Mouse (Mus musculus): ENCODE measurements at regions not wholly inside any gene's neighbourhood (a gene's known extent, or its start where the extent isn't known, plus 50 kb on each side); places are given as distances from the start of the nearest gene placed in this dataset.

- Histone ChIP-seq H3K27ac (ENCODE audit: low read depth, low read length) (no peak overlapping the region), H3K9me3 (ENCODE audit: control insufficient read depth, low read length) (no peaks in the 10 kb centered on the region)
Measured at GRCm38 (mm10) chr5:47185868-47186267, 797.1 kb upstream of the Slit2 start.

GRCm38 (mm10) chr5:47202164-47202914, 780.6 kb upstream of the Slit2 start:
- H3K9me3 ChIP-seq (ENCODE audit: control insufficient read depth, low read length), result no peaks in the 10 kb centered on the region
- no peak overlapping the region for H3K27ac ChIP-seq (ENCODE audit: low read depth, low read length)
- H3K27me3 ChIP-seq (replicated peaks; ENCODE audit: control insufficient read depth, insufficient read depth, low read length), result no peaks in the 10 kb centered on the region
- ATAC-seq (replicated peaks; ENCODE audit: low FRiP score), result no peak
- no peak overlapping the region for H3K4me3 ChIP-seq (ENCODE audit: low read depth, low read length)
- no peaks in the 10 kb centered on the region for H3K36me3 ChIP-seq (ENCODE audit: control insufficient read depth, insufficient read depth, low read length)
- no peak for DNase-seq (ENCODE audit: low spot score)
- H3K4me1 ChIP-seq (replicated peaks; ENCODE audit: control insufficient read depth, insufficient read depth, low read length), result no peaks in the 10 kb centered on the region
- no peak overlapping the region for H3K4me2 ChIP-seq
- 70% methylated on average over 3 of the region's 3 CpGs for WGBS
- H3K9ac ChIP-seq (ENCODE audit: low read depth, low read length), result no peak overlapping the region

More at GRCm38 (mm10) chr5:47185868-47186267, 797.1 kb upstream of the Slit2 start:
- ATAC-seq (replicated peaks; ENCODE audit: low FRiP score) (no peak), DNase-seq (ENCODE audit: low spot score) (no peak)
- no peak overlapping the region for H3K4me3 ChIP-seq (ENCODE audit: low read depth, low read length)
- H3K4me2 ChIP-seq, result no peak overlapping the region
- no peaks in the 10 kb centered on the region for H3K4me1 ChIP-seq (replicated peaks; ENCODE audit: control insufficient read depth, insufficient read depth, low read length)
- no peak overlapping the region for H3K9ac ChIP-seq (ENCODE audit: low read depth, low read length)
- no peaks in the 10 kb centered on the region for H3K27me3 ChIP-seq (replicated peaks; ENCODE audit: control insufficient read depth, insufficient read depth, low read length)
- H3K36me3 ChIP-seq (ENCODE audit: control insufficient read depth, insufficient read depth, low read length), result no peaks in the 10 kb centered on the region

- ATAC-seq (replicated peaks; ENCODE audit: low FRiP score) (no peak), DNase-seq (ENCODE audit: low spot score) (no peak)
- Histone ChIP-seq H3K4me2 (no peak overlapping the region), H3K27ac (ENCODE audit: low read depth, low read length) (no peak overlapping the region), H3K27me3 (replicated peaks; ENCODE audit: control insufficient read depth, insufficient read depth, low read length) (no peaks in the 10 kb centered on the region), H3K4me1 (replicated peaks; ENCODE audit: control insufficient read depth, insufficient read depth, low read length) (no peaks in the 10 kb centered on the region), H3K36me3 (ENCODE audit: control insufficient read depth, insufficient read depth, low read length) (no peaks in the 10 kb centered on the region), H3K9me3 (ENCODE audit: control insufficient read depth, low read length) (no peaks in the 10 kb centered on the region), H3K4me3 (ENCODE audit: low read depth, low read length) (no peak overlapping the region), H3K9ac (ENCODE audit: low read depth, low read length) (no peak overlapping the region)
- WGBS, result 79% methylated on average over 1 of the region's 1 CpGs
Measured at GRCm38 (mm10) chr5:47202915-47203296, 780.0 kb upstream of the Slit2 start.

GRCm38 (mm10) chr5:47210542-47210941, 772.4 kb upstream of the Slit2 start:
- no peak overlapping the region for H3K4me3 ChIP-seq (ENCODE audit: low read depth, low read length)
- no peak for ATAC-seq (replicated peaks; ENCODE audit: low FRiP score)
- H3K4me2 ChIP-seq, result no peak overlapping the region
- no peak overlapping the region for H3K9ac ChIP-seq (ENCODE audit: low read depth, low read length)
- H3K9me3 ChIP-seq (ENCODE audit: control insufficient read depth, low read length), result no peaks in the 10 kb centered on the region
- 68% methylated on average over 1 of the region's 1 CpGs for WGBS
- no peaks in the 10 kb centered on the region for H3K4me1 ChIP-seq (replicated peaks; ENCODE audit: control insufficient read depth, insufficient read depth, low read length)
- H3K27ac ChIP-seq (ENCODE audit: low read depth, low read length), result no peak overlapping the region
- H3K27me3 ChIP-seq (replicated peaks; ENCODE audit: control insufficient read depth, insufficient read depth, low read length), result no peaks in the 10 kb centered on the region
- no peak for DNase-seq (ENCODE audit: low spot score)
- H3K36me3 ChIP-seq (ENCODE audit: control insufficient read depth, insufficient read depth, low read length), result no peaks in the 10 kb centered on the region

GRCm38 (mm10) chr5:47215421-47215820, 767.5 kb upstream of the Slit2 start:
- H3K27ac ChIP-seq (ENCODE audit: low read depth, low read length), result no peak overlapping the region
- no peaks in the 10 kb centered on the region for H3K9me3 ChIP-seq (ENCODE audit: control insufficient read depth, low read length)
- no peak overlapping the region for H3K4me2 ChIP-seq
- no peak for DNase-seq (ENCODE audit: low spot score)
- H3K9ac ChIP-seq (ENCODE audit: low read depth, low read length), result no peak overlapping the region
- no peaks in the 10 kb centered on the region for H3K36me3 ChIP-seq (ENCODE audit: control insufficient read depth, insufficient read depth, low read length)
- no peak for ATAC-seq (replicated peaks; ENCODE audit: low FRiP score)
- no peaks in the 10 kb centered on the region for H3K27me3 ChIP-seq (replicated peaks; ENCODE audit: control insufficient read depth, insufficient read depth, low read length)
- H3K4me1 ChIP-seq (replicated peaks; ENCODE audit: control insufficient read depth, insufficient read depth, low read length), result no peaks in the 10 kb centered on the region
- H3K4me3 ChIP-seq (ENCODE audit: low read depth, low read length), result no peak overlapping the region

GRCm38 (mm10) chr5:47225247-47225646, 757.7 kb upstream of the Slit2 start:
- WGBS, result 74% methylated on average over 1 of the region's 1 CpGs
- no peak overlapping the region for H3K4me3 ChIP-seq (ENCODE audit: low read depth, low read length)
- H3K36me3 ChIP-seq (ENCODE audit: control insufficient read depth, insufficient read depth, low read length), result no peaks in the 10 kb centered on the region
- no peaks in the 10 kb centered on the region for H3K9me3 ChIP-seq (ENCODE audit: control insufficient read depth, low read length)
- no peak for DNase-seq (ENCODE audit: low spot score)
- H3K4me1 ChIP-seq (replicated peaks; ENCODE audit: control insufficient read depth, insufficient read depth, low read length), result no peaks in the 10 kb centered on the region
- H3K9ac ChIP-seq (ENCODE audit: low read depth, low read length), result no peak overlapping the region
- no peaks in the 10 kb centered on the region for H3K27me3 ChIP-seq (replicated peaks; ENCODE audit: control insufficient read depth, insufficient read depth, low read length)
- ATAC-seq (replicated peaks; ENCODE audit: low FRiP score), result no peak
- H3K27ac ChIP-seq (ENCODE audit: low read depth, low read length), result no peak overlapping the region
- H3K4me2 ChIP-seq, result no peak overlapping the region

- Histone ChIP-seq H3K4me3 (ENCODE audit: low read depth, low read length) (no peak overlapping the region), H3K27ac (ENCODE audit: low read depth, low read length) (no peak overlapping the region), H3K4me2 (no peak overlapping the region), H3K36me3 (ENCODE audit: control insufficient read depth, insufficient read depth, low read length) (no peaks in the 10 kb centered on the region), H3K9me3 (ENCODE audit: control insufficient read depth, low read length) (no peaks in the 10 kb centered on the region), H3K27me3 (replicated peaks; ENCODE audit: control insufficient read depth, insufficient read depth, low read length) (no peaks in the 10 kb centered on the region), H3K4me1 (replicated peaks; ENCODE audit: control insufficient read depth, insufficient read depth, low read length) (no peaks in the 10 kb centered on the region), H3K9ac (ENCODE audit: low read depth, low read length) (no peak overlapping the region)
- ATAC-seq (replicated peaks; ENCODE audit: low FRiP score) (no peak), DNase-seq (ENCODE audit: low spot score) (no peak)
- WGBS, result 38% methylated on average over 1 of the region's 1 CpGs
Measured at GRCm38 (mm10) chr5:47236094-47236493, 746.8 kb upstream of the Slit2 start.

GRCm38 (mm10) chr5:47240060-47240459, 742.9 kb upstream of the Slit2 start:
- H3K4me2 ChIP-seq, result no peak overlapping the region
- DNase-seq (ENCODE audit: low spot score) (no peak), ATAC-seq (replicated peaks; ENCODE audit: low FRiP score) (no peak)
- H3K9ac ChIP-seq (ENCODE audit: low read depth, low read length), result no peak overlapping the region
- no peaks in the 10 kb centered on the region for H3K27me3 ChIP-seq (replicated peaks; ENCODE audit: control insufficient read depth, insufficient read depth, low read length)
- 65% methylated on average over 2 of the region's 2 CpGs for whole genome bisulfite sequencing
- no peaks in the 10 kb centered on the region for H3K4me1 ChIP-seq (replicated peaks; ENCODE audit: control insufficient read depth, insufficient read depth, low read length)
- H3K9me3 ChIP-seq (ENCODE audit: control insufficient read depth, low read length), result no peaks in the 10 kb centered on the region
- H3K4me3 ChIP-seq (ENCODE audit: low read depth, low read length), result no peak overlapping the region
- H3K36me3 ChIP-seq (ENCODE audit: control insufficient read depth, insufficient read depth, low read length), result no peaks in the 10 kb centered on the region
- H3K27ac ChIP-seq (ENCODE audit: low read depth, low read length), result no peak overlapping the region

- no peak overlapping the region for H3K4me3 ChIP-seq (ENCODE audit: low read depth, low read length)
- H3K4me1 ChIP-seq (replicated peaks; ENCODE audit: control insufficient read depth, insufficient read depth, low read length), result no peaks in the 10 kb centered on the region
- no peaks in the 10 kb centered on the region for H3K9me3 ChIP-seq (ENCODE audit: control insufficient read depth, low read length)
- ATAC-seq (replicated peaks; ENCODE audit: low FRiP score), result no peak
- H3K9ac ChIP-seq (ENCODE audit: low read depth, low read length), result no peak overlapping the region
- no peak for DNase-seq (ENCODE audit: low spot score)
- H3K27me3 ChIP-seq (replicated peaks; ENCODE audit: control insufficient read depth, insufficient read depth, low read length), result no peaks in the 10 kb centered on the region
- H3K36me3 ChIP-seq (ENCODE audit: control insufficient read depth, insufficient read depth, low read length), result no peaks in the 10 kb centered on the region
- WGBS, result 59% methylated on average over 7 of the region's 7 CpGs
- H3K27ac ChIP-seq (ENCODE audit: low read depth, low read length), result no peak overlapping the region
- no peak overlapping the region for H3K4me2 ChIP-seq
Measured at GRCm38 (mm10) chr5:47240586-47240985, 742.4 kb upstream of the Slit2 start.
